In genomic region chr10:67029297-67029696, GRCm38 (mm10) we compare ENCODE assay signal across 16 mouse cellular contexts.
DNase-seq lines count a peak whose midpoint lies in the region; ATAC-seq and TF ChIP-seq lines count a peak whose summit lies in the region.
"Had no signal": no experiment of that assay in that cellular context is flagged by ENCODE, and none has a peak within 500 bp of the region (broad histone marks: within the 10 kb centered on the region; RNA-seq: fewer than 3 reads in every experiment).

No protein-coding gene starts in this region.

- H3K27ac ChIP-seq in kidney, embryonic 15.5 days = no peak overlapping the region
- peak overlapping the region; percentile 4; the same call in 1 of the 2 replicates for H3K27ac ChIP-seq in ES-Bruce4 (ENCODE audit: insufficient read depth, low read length)
- H3K27ac ChIP-seq in hindbrain, embryonic 10.5 days = no peak overlapping the region
- H3K27ac ChIP-seq: hindbrain, embryonic 14.5 days; macrophage; midbrain, embryonic 12.5 days had no signal

- peaks cover 21% of the 10 kb centered on the region for H3K36me3 ChIP-seq in kidney, embryonic 15.5 days
- H3K36me3 ChIP-seq in ES-Bruce4 (ENCODE audit: control insufficient read depth, insufficient read depth, low read length, poor library complexity, severe bottlenecking) = peaks cover 3% of the 10 kb centered on the region; the same call in 1 of the 2 replicates
- H3K36me3 ChIP-seq in hindbrain, embryonic 10.5 days = peaks cover 48% of the 10 kb centered on the region

- 63% methylated on average over 12 of the region's 12 CpGs for WGBS in kidney, embryonic 15.5 days
- 91% methylated on average over 12 of the region's 12 CpGs for WGBS in hindbrain, embryonic 10.5 days

- TF ChIP-seq POLR2A in ES-Bruce4 (IDR thresholded peaks at IDR 0.05; ENCODE audit: insufficient read depth, low read length) = no peak

- DNase-seq in cerebellum, adult 11-12 months = peak; percentile 41
- no peak for DNase-seq in cerebellum, adult 8-10 months
- DNase-seq in kidney, adult 11 months = peak; percentile 85
- DNase-seq in kidney, postnatal 14 days = peak; percentile 66
- DNase-seq in heart, adult 9 months (ENCODE audit: low spot score in 2 of 2) = no peak
- no peak for DNase-seq in hindbrain, embryonic 10.5 days (ENCODE audit: low spot score)
- DNase-seq: heart, adult 18-20 months; layer of hippocampus, postnatal 36 days; thymus, postnatal 4 days had no signal

- no peak for TF ChIP-seq CTCF in ES-Bruce4 (IDR thresholded peaks at IDR 0.05; ENCODE audit: low read depth, low read length)

- H3K9me3 ChIP-seq in kidney, embryonic 15.5 days (replicated peaks) = no peaks in the 10 kb centered on the region
- no peaks in the 10 kb centered on the region for H3K9me3 ChIP-seq in ES-Bruce4 (replicated peaks; ENCODE audit: control insufficient read depth, insufficient read depth, low read length, poor library complexity, severe bottlenecking)
- H3K9me3 ChIP-seq in hindbrain, embryonic 10.5 days = no peaks in the 10 kb centered on the region
- H3K9me3 ChIP-seq: midbrain, embryonic 12.5 days had no signal

- no peak for TF ChIP-seq EP300 in ES-Bruce4 (IDR thresholded peaks at IDR 0.05; ENCODE audit: insufficient read depth, low read depth, low read length)

- H3K4me2 ChIP-seq in kidney, embryonic 15.5 days = no peak overlapping the region
- H3K4me2 ChIP-seq: hindbrain, embryonic 14.5 days; midbrain, embryonic 12.5 days had no signal

- H3K4me1 ChIP-seq in kidney, embryonic 15.5 days = peaks cover 16% of the 10 kb centered on the region
- H3K4me1 ChIP-seq in ES-Bruce4 (ENCODE audit: control insufficient read depth, insufficient read depth, low read length) = peaks cover 4% of the 10 kb centered on the region
- peaks cover 7% of the 10 kb centered on the region for H3K4me1 ChIP-seq in hindbrain, embryonic 10.5 days (replicated peaks)

- H3K4me3 ChIP-seq in kidney, embryonic 15.5 days (replicated peaks) = no peak overlapping the region
- no peak overlapping the region for H3K4me3 ChIP-seq in ES-Bruce4 (ENCODE audit: low read depth, low read length)
- no peak overlapping the region for H3K4me3 ChIP-seq in hindbrain, embryonic 10.5 days
- H3K4me3 ChIP-seq: midbrain, embryonic 12.5 days; myocyte had no signal

- no peaks in the 10 kb centered on the region for H3K27me3 ChIP-seq in kidney, embryonic 15.5 days
- no peaks in the 10 kb centered on the region for H3K27me3 ChIP-seq in ES-Bruce4 (ENCODE audit: control insufficient read depth, insufficient read depth, low read length, poor library complexity, severe bottlenecking)
- H3K27me3 ChIP-seq in hindbrain, embryonic 10.5 days (ENCODE audit: insufficient read depth, poor library complexity, severe bottlenecking) = no peaks in the 10 kb centered on the region
- H3K27me3 ChIP-seq: midbrain, embryonic 12.5 days had no signal

- ATAC-seq in kidney, embryonic 15.5 days (replicated peaks; ENCODE audit: low FRiP score) = no peak
- ATAC-seq: forebrain, embryonic 14.5 days had no signal

- H3K9ac ChIP-seq in kidney, embryonic 15.5 days = no peak overlapping the region
- no peak overlapping the region for H3K9ac ChIP-seq in ES-Bruce4 (ENCODE audit: low read depth, poor library complexity, severe bottlenecking)
- H3K9ac ChIP-seq: hindbrain, embryonic 14.5 days; midbrain, embryonic 12.5 days had no signal

Comparison
In these comparisons a context has a peak if more than half of its experiments do, and no peak if none do; other contexts are left out.
1. DNase-seq: peak in cerebellum, adult 11-12 months (single experiment), kidney, adult 11 months (single experiment) and kidney, postnatal 14 days (single experiment); none in cerebellum, adult 8-10 months (single experiment), heart, adult 9 months (0 of 2) and hindbrain, embryonic 10.5 days (single experiment).